Mouse (Mus musculus): ENCODE measurements around the gene Oasl1. TPM values are rescaled to one million over a fixed set of nuclear protein-coding genes. Genes with fewer than 3 reads are reported as not detected.
"Not testable (repeated sequence)": the region's sequence is repeated elsewhere in the genome, so short reads cannot be mapped to it uniquely, and the experiment has no call there.

Oasl1 gene
- polyA plus RNA-seq, 1 experiment from 2014 or later = 2.3 TPM

- no peak for ATAC-seq (replicated peaks; ENCODE audit: low FRiP score, low TSS enrichment, low read depth)
- WGBS = 76% methylated on average over 5 of the region's 5 CpGs
- H3K4me2 ChIP-seq (ENCODE audit: low read length) = no peak overlapping the region
Measured at GRCm38 (mm10) chr5:114915854-114916253, 7.2 kb upstream of the Oasl1 start.

GRCm38 (mm10) chr5:114916777-114917176 is 6.3 kb upstream of the Oasl1 start:
- Histone ChIP-seq H3K4me3 (ENCODE audit: low read depth, low read length) (no peak overlapping the region), H3K4me1 (replicated peaks; ENCODE audit: control insufficient read depth, insufficient read depth, low read length) (no peaks in the 10 kb centered on the region), H3K9me3 (ENCODE audit: control insufficient read depth, low read length) (no peaks in the 10 kb centered on the region), H3K4me2 (ENCODE audit: low read length) (no peak overlapping the region), H3K9ac (ENCODE audit: low read length) (no peak overlapping the region), H3K27ac (ENCODE audit: low read depth) (no peak overlapping the region), H3K36me3 (ENCODE audit: control insufficient read depth, insufficient read depth, low read length) (no peaks in the 10 kb centered on the region), H3K27me3 (replicated peaks; ENCODE audit: control insufficient read depth, insufficient read depth, low read length) (no peaks in the 10 kb centered on the region)
- DNase-seq (ENCODE audit: low spot score) = no peak
- 85% methylated on average over 4 of the region's 4 CpGs for WGBS
- no peak for ATAC-seq (replicated peaks; ENCODE audit: low FRiP score, low TSS enrichment, low read depth)

More at GRCm38 (mm10) chr5:114915854-114916253, 7.2 kb upstream of the Oasl1 start:
- Histone ChIP-seq H3K9me3 (ENCODE audit: control insufficient read depth, low read length) (no peaks in the 10 kb centered on the region), H3K4me1 (replicated peaks; ENCODE audit: control insufficient read depth, insufficient read depth, low read length) (no peaks in the 10 kb centered on the region), H3K27me3 (replicated peaks; ENCODE audit: control insufficient read depth, insufficient read depth, low read length) (no peaks in the 10 kb centered on the region), H3K9ac (ENCODE audit: low read length) (no peak overlapping the region), H3K36me3 (ENCODE audit: control insufficient read depth, insufficient read depth, low read length) (no peaks in the 10 kb centered on the region), H3K27ac (ENCODE audit: low read depth) (no peak overlapping the region), H3K4me3 (ENCODE audit: low read depth, low read length) (no peak overlapping the region)
- DNase-seq (ENCODE audit: low spot score) = no peak

GRCm38 (mm10) chr5:114917357-114917756 is 5.7 kb upstream of the Oasl1 start:
- not testable (repeated sequence) for ATAC-seq (replicated peaks; ENCODE audit: low FRiP score, low TSS enrichment, low read depth); H3K27me3 ChIP-seq (replicated peaks; ENCODE audit: control insufficient read depth, insufficient read depth, low read length); H3K4me3 ChIP-seq (ENCODE audit: low read depth, low read length); H3K4me1 ChIP-seq (replicated peaks; ENCODE audit: control insufficient read depth, insufficient read depth, low read length); H3K27ac ChIP-seq (ENCODE audit: low read depth); H3K9me3 ChIP-seq (ENCODE audit: control insufficient read depth, low read length); H3K9ac ChIP-seq (ENCODE audit: low read length); H3K36me3 ChIP-seq (ENCODE audit: control insufficient read depth, insufficient read depth, low read length); DNase-seq (ENCODE audit: low spot score); H3K4me2 ChIP-seq (ENCODE audit: low read length)
- 93% methylated on average over 5 of the region's 5 CpGs for WGBS

GRCm38 (mm10) chr5:114921551-114922365 is 1.3 kb upstream of the Oasl1 start:
- no peaks in the 10 kb centered on the region for H3K27me3 ChIP-seq (replicated peaks; ENCODE audit: control insufficient read depth, insufficient read depth, low read length)
- no peak overlapping the region for H3K4me2 ChIP-seq (ENCODE audit: low read length)
- no peaks in the 10 kb centered on the region for H3K36me3 ChIP-seq (ENCODE audit: control insufficient read depth, insufficient read depth, low read length)
- H3K9ac ChIP-seq (ENCODE audit: low read length) = no peak overlapping the region
- ATAC-seq (replicated peaks; ENCODE audit: low FRiP score, low TSS enrichment, low read depth) = no peak
- peaks cover 3% of the 10 kb centered on the region; the same call in 1 of the 2 replicates for H3K9me3 ChIP-seq (ENCODE audit: control insufficient read depth, low read length)
- H3K4me3 ChIP-seq (ENCODE audit: low read depth, low read length) = no peak overlapping the region
- DNase-seq (ENCODE audit: low spot score) = no peak
- 73% methylated on average over 19 of the region's 19 CpGs for WGBS
- H3K27ac ChIP-seq (ENCODE audit: low read depth) = no peak overlapping the region
- H3K4me1 ChIP-seq (replicated peaks; ENCODE audit: control insufficient read depth, insufficient read depth, low read length) = peaks cover 8% of the 10 kb centered on the region; the same call in 1 of the 2 replicates

GRCm38 (mm10) chr5:114922366-114922731 is 691 bp upstream of the Oasl1 start:
- H3K4me3 ChIP-seq (ENCODE audit: low read depth, low read length) = no peak overlapping the region
- WGBS = 66% methylated on average over 10 of the region's 10 CpGs
- ATAC-seq (replicated peaks; ENCODE audit: low FRiP score, low TSS enrichment, low read depth) = no peak
- H3K9me3 ChIP-seq (ENCODE audit: control insufficient read depth, low read length) = peaks cover 3% of the 10 kb centered on the region; the same call in 1 of the 2 replicates
- H3K36me3 ChIP-seq (ENCODE audit: control insufficient read depth, insufficient read depth, low read length) = no peaks in the 10 kb centered on the region
- H3K27me3 ChIP-seq (replicated peaks; ENCODE audit: control insufficient read depth, insufficient read depth, low read length) = no peaks in the 10 kb centered on the region
- H3K27ac ChIP-seq (ENCODE audit: low read depth) = no peak overlapping the region
- DNase-seq (ENCODE audit: low spot score) = no peak
- no peak overlapping the region for H3K9ac ChIP-seq (ENCODE audit: low read length)
- H3K4me1 ChIP-seq (replicated peaks; ENCODE audit: control insufficient read depth, insufficient read depth, low read length) = peaks cover 8% of the 10 kb centered on the region; the same call in 1 of the 2 replicates
- no peak overlapping the region; the same call in 1 of the 2 replicates for H3K4me2 ChIP-seq (ENCODE audit: low read length)

- ATAC-seq (replicated peaks; ENCODE audit: low FRiP score, low TSS enrichment, low read depth) (no peak), DNase-seq (ENCODE audit: low spot score) (no peak)
- Histone ChIP-seq H3K4me3 (ENCODE audit: low read depth, low read length) (no peak overlapping the region), H3K36me3 (ENCODE audit: control insufficient read depth, insufficient read depth, low read length) (no peaks in the 10 kb centered on the region), H3K9ac (ENCODE audit: low read length) (no peak overlapping the region), H3K27me3 (replicated peaks; ENCODE audit: control insufficient read depth, insufficient read depth, low read length) (no peaks in the 10 kb centered on the region), H3K27ac (ENCODE audit: low read depth) (no peak overlapping the region), H3K4me2 (ENCODE audit: low read length) (no peak overlapping the region), H3K9me3 (ENCODE audit: control insufficient read depth, low read length) (peaks cover 3% of the 10 kb centered on the region; the same call in 1 of the 2 replicates), H3K4me1 (replicated peaks; ENCODE audit: control insufficient read depth, insufficient read depth, low read length) (peaks cover 8% of the 10 kb centered on the region; the same call in 1 of the 2 replicates)
- WGBS = 75% methylated on average over 1 of the region's 1 CpGs
Measured at GRCm38 (mm10) chr5:114926153-114926684, 3.2 kb downstream of the Oasl1 start.

GRCm38 (mm10) chr5:114926753-114927152 is 3.7 kb downstream of the Oasl1 start:
- no peak for ATAC-seq (replicated peaks; ENCODE audit: low FRiP score, low TSS enrichment, low read depth)
- peaks cover 3% of the 10 kb centered on the region; the same call in 1 of the 2 replicates for H3K9me3 ChIP-seq (ENCODE audit: control insufficient read depth, low read length)
- DNase-seq (ENCODE audit: low spot score) = no peak
- H3K36me3 ChIP-seq (ENCODE audit: control insufficient read depth, insufficient read depth, low read length) = no peaks in the 10 kb centered on the region
- no peak overlapping the region for H3K4me2 ChIP-seq (ENCODE audit: low read length)
- peaks cover 8% of the 10 kb centered on the region; the same call in 1 of the 2 replicates for H3K4me1 ChIP-seq (replicated peaks; ENCODE audit: control insufficient read depth, insufficient read depth, low read length)
- no peak overlapping the region for H3K9ac ChIP-seq (ENCODE audit: low read length)
- H3K27ac ChIP-seq (ENCODE audit: low read depth) = no peak overlapping the region
- no peaks in the 10 kb centered on the region for H3K27me3 ChIP-seq (replicated peaks; ENCODE audit: control insufficient read depth, insufficient read depth, low read length)
- no peak overlapping the region for H3K4me3 ChIP-seq (ENCODE audit: low read depth, low read length)
- 82% methylated on average over 9 of the region's 9 CpGs for WGBS

GRCm38 (mm10) chr5:114931626-114932025 is 8.6 kb downstream of the Oasl1 start:
- DNase-seq (ENCODE audit: low spot score) (no peak), ATAC-seq (replicated peaks; ENCODE audit: low FRiP score, low TSS enrichment, low read depth) (no peak)
- Histone ChIP-seq H3K4me3 (ENCODE audit: low read depth, low read length) (no peak overlapping the region), H3K9me3 (ENCODE audit: control insufficient read depth, low read length) (no peaks in the 10 kb centered on the region), H3K27ac (ENCODE audit: low read depth) (no peak overlapping the region), H3K27me3 (replicated peaks; ENCODE audit: control insufficient read depth, insufficient read depth, low read length) (no peaks in the 10 kb centered on the region), H3K36me3 (ENCODE audit: control insufficient read depth, insufficient read depth, low read length) (no peaks in the 10 kb centered on the region), H3K9ac (ENCODE audit: low read length) (no peak overlapping the region), H3K4me1 (replicated peaks; ENCODE audit: control insufficient read depth, insufficient read depth, low read length) (no peaks in the 10 kb centered on the region), H3K4me2 (ENCODE audit: low read length) (no peak overlapping the region)
- 53% methylated on average over 5 of the region's 5 CpGs for WGBS
